Mouse (Mus musculus) intestine, embryonic 15.5 days (tissue): ENCODE results near the gene Mfsd12. TPM values are rescaled to one million over a fixed set of nuclear protein-coding genes. Genes with fewer than 3 reads are reported as not detected.

Source experiments
- ATAC-seq: fragments of 200-750 bp; cut with Nextera tagmentation; 2 replicates; pipeline ENCODE4 v1.8.0; 2017; ENCODE audit warnings: moderate TSS enrichment, moderate library complexity
- H3K27ac ChIP-seq: fragments of 300-500 bp; sonication (generic); 2 replicates; pipeline ENCODE4 v1.5.1; 2015; ENCODE audit warnings: mild to moderate bottlenecking, inconsistent platforms
- H3K27me3 ChIP-seq: fragments of 300-500 bp; sonication (generic); replicated peaks from 2 replicates; pipeline ENCODE4 v1.6.1; 2015; ENCODE audit warnings: inconsistent platforms
- H3K36me3 ChIP-seq: fragments of 300-500 bp; sonication (generic); 2 replicates; pipeline ENCODE4 v1.6.1; 2015; ENCODE audit warnings: inconsistent platforms
- H3K4me1 ChIP-seq: fragments of 300-500 bp; sonication (generic); replicated peaks from 2 replicates; pipeline ENCODE4 v1.6.1; 2015; ENCODE audit warnings: inconsistent platforms
- H3K4me2 ChIP-seq: fragments of 300-500 bp; sonication (generic); replicated peaks from 2 replicates; pipeline ENCODE4 v1.6.1; 2015; ENCODE audit warnings: mild to moderate bottlenecking, inconsistent platforms
- H3K4me3 ChIP-seq: fragments of 300-500 bp; sonication (generic); replicated peaks from 2 replicates; pipeline ENCODE4 v1.5.1; 2015; ENCODE audit warnings: inconsistent platforms
- H3K9ac ChIP-seq: fragments of 300-500 bp; sonication (generic); 2 replicates; pipeline ENCODE4 v1.6.1; 2015; ENCODE audit warnings: inconsistent platforms
- H3K9me3 ChIP-seq: fragments of 300-500 bp; sonication (generic); 2 replicates; pipeline ENCODE4 v1.6.1; 2016; ENCODE audit warnings: inconsistent platforms
- WGBS: fragments of 180-500 bp; shearing (Covaris S2); methylation state at CpG from one replicate; pipeline ENCODE4 v1.1.7; 2015; 5-methylcytosine and 5-hydroxymethylcytosine counted together
- polyA plus RNA-seq: library from polyadenylated mRNA; unstranded; fragments of >200 nt; fragmentation: Nextera tagmentation; extraction: Ambion mirVana; gene quantifications from 2 replicates; pipeline ENCODE4 v1.2.1, GENCODE M21; 2015

Mfsd12 gene
- polyA plus RNA-seq, 1 experiment from 2014 or later, result 19.9 TPM

- H3K27me3 ChIP-seq, result peaks cover 10% of the 10 kb centered on the region
- ATAC-seq, result no peak
- H3K9me3 ChIP-seq, result no peaks in the 10 kb centered on the region
- peaks cover 59% of the 10 kb centered on the region for H3K4me1 ChIP-seq
- WGBS, result 13% methylated on average over 53 of the region's 54 CpGs
- H3K9ac ChIP-seq, result peak overlapping the region; percentile 44
- H3K4me2 ChIP-seq, result peak overlapping the region; percentile 66
- H3K27ac ChIP-seq, result no peak overlapping the region
- peak overlapping the region; percentile 25 for H3K4me3 ChIP-seq
- peaks cover 24% of the 10 kb centered on the region for H3K36me3 ChIP-seq
Observed at GRCm38 (mm10) chr10:81363436-81364346, 6.4 kb downstream of the Mfsd12 start.

GRCm38 (mm10) chr10:81364666-81365065 is 7.4 kb downstream of the Mfsd12 start:
- Histone ChIP-seq H3K36me3 (peaks cover 34% of the 10 kb centered on the region), H3K9me3 (no peaks in the 10 kb centered on the region), H3K27ac (peak overlapping the region; percentile 3), H3K4me3 (peak overlapping the region; percentile 25), H3K4me1 (peaks cover 53% of the 10 kb centered on the region), H3K9ac (peak overlapping the region; percentile 44), H3K4me2 (peak overlapping the region; percentile 66), H3K27me3 (peaks cover 10% of the 10 kb centered on the region)
- peak; percentile 26 for ATAC-seq
- WGBS, result 9% methylated on average over 28 of the region's 28 CpGs

DNA sequence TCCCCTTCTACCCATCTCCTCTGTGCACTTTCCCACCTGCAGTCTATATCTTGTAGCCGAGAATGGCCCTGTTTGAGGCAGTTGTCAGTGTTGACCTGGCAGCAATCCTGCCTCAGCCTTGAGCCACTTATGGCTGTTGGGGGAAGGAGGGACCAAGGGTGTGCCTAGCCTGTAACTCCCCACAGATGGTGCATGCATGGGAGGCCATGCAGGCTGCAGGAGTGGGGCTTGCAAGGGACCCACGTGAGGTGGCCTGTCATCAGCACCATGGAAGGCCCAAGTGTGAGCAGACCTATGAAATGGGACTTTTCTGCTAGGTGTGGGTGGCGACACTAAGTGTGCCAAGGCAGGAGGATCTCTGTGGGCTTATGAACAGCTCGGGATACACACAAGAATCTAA is 7.8 kb downstream of the Mfsd12 start:
- 35% methylated on average over 4 of the region's 4 CpGs for WGBS
- H3K27ac ChIP-seq, result peak overlapping the region; percentile 3
- peaks cover 49% of the 10 kb centered on the region for H3K4me1 ChIP-seq
- no peaks in the 10 kb centered on the region for H3K9me3 ChIP-seq
- peak overlapping the region; percentile 66; the same call in 1 of the 2 replicates for H3K4me2 ChIP-seq
- no peak overlapping the region for H3K4me3 ChIP-seq
- peak; percentile 24 for ATAC-seq
- H3K9ac ChIP-seq, result no peak overlapping the region; the same call in 1 of the 2 replicates
- H3K36me3 ChIP-seq, result peaks cover 36% of the 10 kb centered on the region
- peaks cover 10% of the 10 kb centered on the region for H3K27me3 ChIP-seq

DNA sequence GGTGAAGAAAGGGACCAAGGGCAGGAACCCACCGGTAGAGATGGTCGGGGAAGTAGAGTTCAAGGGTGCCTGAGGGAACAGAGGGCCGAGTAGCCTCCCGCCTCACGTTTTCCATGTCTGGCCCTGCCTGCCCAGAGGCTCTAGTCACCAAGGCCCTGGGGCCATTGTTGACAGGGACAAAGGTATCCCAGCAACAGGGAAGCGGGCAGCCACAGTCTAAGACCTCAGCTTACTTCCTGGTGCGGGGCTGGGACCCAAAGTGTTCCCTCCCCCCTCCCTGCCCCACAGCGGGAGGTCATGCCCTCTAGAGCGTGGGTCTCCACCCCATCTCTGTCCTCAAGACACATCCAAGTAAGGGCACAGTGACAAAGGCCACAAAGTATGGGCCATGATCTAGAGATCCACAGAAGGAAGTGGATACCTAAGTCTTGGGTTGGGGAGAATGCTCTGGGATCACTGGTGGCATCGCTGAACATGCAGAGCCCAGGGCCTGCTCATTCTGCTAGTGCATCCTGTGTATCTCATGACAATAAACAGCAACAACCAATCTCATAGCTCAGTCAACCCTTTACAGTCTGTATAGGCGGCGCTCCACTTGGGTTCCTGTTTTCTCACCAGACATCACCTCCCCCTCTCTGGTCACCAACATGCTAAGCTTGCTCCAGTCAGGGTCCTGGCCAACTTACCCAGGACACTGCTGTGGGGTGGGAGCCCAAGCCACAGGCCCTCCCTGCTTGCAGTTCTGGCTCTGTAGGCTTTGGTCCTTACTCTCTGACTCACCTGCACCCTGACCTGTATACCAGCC is 8.6 kb downstream of the Mfsd12 start, which contains the start of gene 4930404N11Rik:
Gene 4930404N11Rik (minus strand): TSS at position 145 of the 805 bp plus-strand sequence.
- peaks cover 10% of the 10 kb centered on the region for H3K27me3 ChIP-seq
- peak within 1 kb of the TSS; percentile 25 for H3K4me3 ChIP-seq
- 33% methylated on average over 12 of the region's 12 CpGs for WGBS
- no peaks in the 10 kb centered on the region for H3K9me3 ChIP-seq
- H3K4me2 ChIP-seq, result peak within 1 kb of the TSS; percentile 66
- H3K36me3 ChIP-seq, result peaks cover 43% of the 10 kb centered on the region
- peak within 1 kb of the TSS; percentile 3 for H3K27ac ChIP-seq
- ATAC-seq, result peak; percentile 32
- H3K4me1 ChIP-seq, result peaks cover 44% of the 10 kb centered on the region
- H3K9ac ChIP-seq, result peak within 1 kb of the TSS; percentile 44; the same call in 1 of the 2 replicates

GRCm38 (mm10) chr10:81366477-81367206 is 9.4 kb downstream of the Mfsd12 start:
- H3K27ac ChIP-seq, result peak overlapping the region; percentile 3; the same call in 1 of the 2 replicates
- peak; percentile 19 for ATAC-seq
- H3K4me1 ChIP-seq, result peaks cover 39% of the 10 kb centered on the region
- H3K9ac ChIP-seq, result no peak overlapping the region
- 72% methylated on average over 6 of the region's 6 CpGs for WGBS
- no peak overlapping the region for H3K4me2 ChIP-seq
- no peaks in the 10 kb centered on the region for H3K9me3 ChIP-seq
- H3K4me3 ChIP-seq, result no peak overlapping the region
- H3K27me3 ChIP-seq, result peaks cover 10% of the 10 kb centered on the region
- H3K36me3 ChIP-seq, result peaks cover 48% of the 10 kb centered on the region

DNA sequence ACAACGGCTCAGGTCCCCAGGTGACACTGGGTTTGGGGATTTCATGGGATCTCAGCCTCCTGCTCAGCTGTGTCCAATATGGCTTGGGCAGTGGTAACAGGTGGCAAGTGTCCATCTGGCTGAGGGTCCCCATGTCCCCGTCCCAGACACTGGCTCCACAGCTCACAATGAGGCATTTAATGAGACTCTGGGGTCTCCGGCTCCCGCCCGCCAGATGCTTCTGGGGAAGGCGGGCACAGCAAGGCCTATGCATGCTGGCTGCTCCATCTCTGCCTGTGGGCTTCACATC is 9.9 kb downstream of the Mfsd12 start:
- Histone ChIP-seq H3K4me3 (no peak overlapping the region), H3K9me3 (no peaks in the 10 kb centered on the region), H3K4me1 (peaks cover 39% of the 10 kb centered on the region), H3K36me3 (peaks cover 49% of the 10 kb centered on the region), H3K27me3 (peaks cover 10% of the 10 kb centered on the region), H3K9ac (no peak overlapping the region), H3K4me2 (no peak overlapping the region), H3K27ac (no peak overlapping the region)
- ATAC-seq, result no peak
- WGBS, result 90% methylated on average over 6 of the region's 6 CpGs

GRCm38 (mm10) chr10:81375322-81375721 is 18.0 kb downstream of the Mfsd12 start:
- Histone ChIP-seq H3K4me3 (no peak overlapping the region), H3K36me3 (peaks cover 22% of the 10 kb centered on the region; the same call in 1 of the 2 replicates), H3K9ac (no peak overlapping the region), H3K4me1 (peaks cover 19% of the 10 kb centered on the region), H3K27me3 (no peaks in the 10 kb centered on the region), H3K4me2 (no peak overlapping the region), H3K9me3 (no peaks in the 10 kb centered on the region), H3K27ac (no peak overlapping the region)
- ATAC-seq, result no peak
- WGBS, result 93% methylated on average over 10 of the region's 10 CpGs

- Histone ChIP-seq H3K27ac (peak overlapping the region; percentile 68; the same call in 1 of the 2 replicates), H3K4me3 (peak overlapping the region; percentile 82), H3K4me2 (peak overlapping the region; percentile 77), H3K9ac (peak overlapping the region; percentile 92), H3K9me3 (no peaks in the 10 kb centered on the region), H3K27me3 (no peaks in the 10 kb centered on the region), H3K36me3 (0 out of 2 replicates have a peak, but pooled peaks cover 8% of the 10 kb centered on the region), H3K4me1 (peaks cover 19% of the 10 kb centered on the region)
- ATAC-seq, result no peak
- WGBS, result 32% methylated on average over 6 of the region's 6 CpGs
Observed at GRCm38 (mm10) chr10:81376561-81377361, 19.5 kb downstream of the Mfsd12 start.

GRCm38 (mm10) chr10:81377362-81377664 is 20.0 kb downstream of the Mfsd12 start:
- 29% methylated on average over 2 of the region's 2 CpGs for WGBS
- Histone ChIP-seq H3K27me3 (no peaks in the 10 kb centered on the region), H3K36me3 (0 out of 2 replicates have a peak, but pooled peaks cover 8% of the 10 kb centered on the region), H3K9ac (peak overlapping the region; percentile 92), H3K4me2 (peak overlapping the region; percentile 77), H3K4me3 (peak overlapping the region; percentile 82), H3K27ac (peak overlapping the region; percentile 68; the same call in 1 of the 2 replicates), H3K9me3 (no peaks in the 10 kb centered on the region), H3K4me1 (peaks cover 19% of the 10 kb centered on the region)
- no peak for ATAC-seq

DNA sequence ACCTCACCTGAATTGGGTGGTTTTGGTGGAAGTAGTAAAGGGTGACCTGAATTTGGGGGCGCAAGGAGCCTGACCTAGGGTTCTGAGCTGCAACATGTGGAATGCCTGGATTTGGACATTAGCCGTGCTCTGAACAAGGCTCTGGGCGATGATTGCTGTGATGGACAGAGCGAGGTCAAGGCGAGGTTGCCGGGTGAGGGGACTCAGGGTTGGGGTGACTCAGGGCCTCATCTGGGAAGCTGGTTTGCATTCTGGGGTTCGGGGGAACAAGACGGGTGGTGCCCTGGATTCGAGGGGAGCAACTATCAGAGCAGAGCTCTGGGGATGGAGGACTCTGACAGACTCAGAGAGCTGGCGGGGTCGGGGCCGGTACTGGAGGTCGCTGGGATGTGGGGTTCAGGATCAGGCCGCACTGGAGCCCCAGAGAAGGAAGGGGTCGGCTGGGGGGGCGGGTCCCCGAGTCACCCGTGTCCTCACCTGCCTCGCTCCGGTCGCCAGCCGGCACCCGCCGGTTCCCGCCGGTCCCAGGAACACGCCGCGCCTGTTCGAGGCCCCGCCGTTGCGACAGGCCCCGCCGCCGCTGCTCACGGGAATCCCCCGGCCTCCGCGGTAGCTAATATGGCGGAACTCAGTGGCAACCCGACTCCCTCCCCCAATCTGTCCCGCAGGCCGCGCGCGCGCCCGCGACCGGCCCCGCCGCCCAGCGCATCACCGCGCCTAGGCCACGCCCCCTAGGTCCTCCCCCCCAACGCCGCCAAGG is 20.7 kb downstream of the Mfsd12 start, which contains the start of gene Fzr1:
Gene Fzr1 (minus strand): TSS at position 724 of the 760 bp plus-strand sequence.
- peak; percentile 29 for ATAC-seq
- H3K9ac ChIP-seq, result peak within 1 kb of the TSS; percentile 92
- no peaks in the 10 kb centered on the region for H3K27me3 ChIP-seq
- peak within 1 kb of the TSS; percentile 77 for H3K4me2 ChIP-seq
- H3K27ac ChIP-seq, result peak within 1 kb of the TSS; percentile 68
- WGBS, result under 1% methylated on average over 58 of the region's 59 CpGs
- 0 out of 2 replicates have a peak, but pooled peaks cover 5% of the 10 kb centered on the region for H3K36me3 ChIP-seq
- H3K9me3 ChIP-seq, result no peaks in the 10 kb centered on the region
- H3K4me1 ChIP-seq, result peaks cover 19% of the 10 kb centered on the region
- peak within 1 kb of the TSS; percentile 82 for H3K4me3 ChIP-seq
